Comparison of ENCODE assay signal across 12 mouse cellular contexts in genomic region chr3:94948066-94948614, GRCm38 (mm10). TPM values are rescaled to one million over a fixed set of nuclear protein-coding genes. Genes with fewer than 3 reads are reported as not detected.
DNase-seq lines count a peak whose midpoint lies in the region; ATAC-seq and TF ChIP-seq lines count a peak whose summit lies in the region.
"Had no signal": no experiment of that assay in that cellular context is flagged by ENCODE, and none has a peak within 500 bp of the region (broad histone marks: within the 10 kb centered on the region; RNA-seq: fewer than 3 reads in every experiment).

No protein-coding gene starts in this region.

- TF ChIP-seq CTCF in lung, postnatal 0 days (IDR thresholded peaks at IDR 0.05): peak; percentile 71
- TF ChIP-seq CTCF in MEL (IDR thresholded peaks at IDR 0.05 in 2 of 3, conservative IDR thresholded peaks at IDR 0.05 in 1 of 3; ENCODE audit: control insufficient read depth in 1 of 3, insufficient read depth in 1 of 3, low read depth in 2 of 3, low read length in 3 of 3, poor library complexity in 1 of 3, severe bottlenecking in 1 of 3): peak; percentile 42 to 75 (median 67); a peak in 5 of 6 replicates
- 0 out of 2 replicates have a peak, but pooled peaks have one; percentile 9 for TF ChIP-seq CTCF in small intestine, adult 2 months (IDR thresholded peaks at IDR 0.05; ENCODE audit: extremely low read depth, insufficient read length, insufficient replicate concordance, low read depth, low read length)

- H3K79me2 ChIP-seq in MEL (ENCODE audit: control insufficient read depth, insufficient read depth, low read length, poor library complexity): no peaks in the 10 kb centered on the region

- H3K36me3 ChIP-seq in lung, postnatal 0 days (ENCODE audit: insufficient read depth, low read length): no peaks in the 10 kb centered on the region
- H3K36me3 ChIP-seq in MEL (ENCODE audit: control insufficient read depth in 1 of 2, insufficient read depth in 2 of 2, low read length in 2 of 2): peaks cover 0 to 18% of the 10 kb centered on the region in 2 experiments; a peak in 2 of 4 replicates
- H3K36me3 ChIP-seq in small intestine, adult 2 months (ENCODE audit: control insufficient read depth, insufficient read depth, low read length): no peaks in the 10 kb centered on the region; the same call in 1 of the 2 replicates
- H3K36me3 ChIP-seq: forebrain, embryonic 12.5 days; hindbrain, embryonic 15.5 days; limb, embryonic 15.5 days; midbrain, embryonic 13.5 days had no signal

- no peaks in the 10 kb centered on the region for H3K27me3 ChIP-seq in lung, postnatal 0 days (replicated peaks; ENCODE audit: insufficient read depth, low read length)
- no peaks in the 10 kb centered on the region for H3K27me3 ChIP-seq in MEL (ENCODE audit: control insufficient read depth in 1 of 2, insufficient read depth in 2 of 2, low read length in 2 of 2)
- no peaks in the 10 kb centered on the region for H3K27me3 ChIP-seq in small intestine, adult 2 months (ENCODE audit: control insufficient read depth, insufficient read depth, low read length)
- H3K27me3 ChIP-seq: forebrain, embryonic 12.5 days; hindbrain, embryonic 15.5 days; limb, embryonic 15.5 days; midbrain, embryonic 13.5 days had no signal

- no peak for ATAC-seq in lung, postnatal 0 days
- ATAC-seq: midbrain, embryonic 13.5 days had no signal

- no peak for TF ChIP-seq EP300 in lung, postnatal 0 days (IDR thresholded peaks at IDR 0.05)
- no peak for TF ChIP-seq EP300 in MEL (IDR thresholded peaks at IDR 0.05; ENCODE audit: low read depth in 1 of 2, low read length in 2 of 2)

- peak; percentile 45 to 47 for DNase-seq in heart, adult 18-20 months
- no peak for DNase-seq in heart, postnatal 25 days (ENCODE audit: low spot score)
- peak; percentile 36 for DNase-seq in lung, postnatal 0 days (ENCODE audit: low spot score)
- DNase-seq in lung, postnatal 10 days: no peak
- peak; percentile 75 for DNase-seq in MEL (ENCODE audit: low read depth, low spot score)
- no peak for DNase-seq in spleen, postnatal 14 days (ENCODE audit: low spot score in 2 of 2)
- no peak for DNase-seq in cerebellum, postnatal 14 days

- H3K9ac ChIP-seq in lung, postnatal 0 days (replicated peaks; ENCODE audit: low read depth): no peak overlapping the region
- H3K9ac ChIP-seq in MEL (ENCODE audit: control insufficient read depth, low read depth, low read length, poor library complexity, severe bottlenecking): no peak overlapping the region
- H3K9ac ChIP-seq: forebrain, embryonic 12.5 days; hindbrain, embryonic 15.5 days; limb, embryonic 15.5 days; midbrain, embryonic 13.5 days had no signal

- no peak overlapping the region for H3K4me3 ChIP-seq in lung, postnatal 0 days (ENCODE audit: low read depth, low read length)
- no peak overlapping the region for H3K4me3 ChIP-seq in MEL (ENCODE audit: control insufficient read depth in 1 of 2, insufficient read depth in 1 of 2, low read depth in 2 of 2, low read length in 2 of 2)
- H3K4me3 ChIP-seq in small intestine, adult 2 months (ENCODE audit: low read depth, low read length): no peak overlapping the region
- H3K4me3 ChIP-seq: forebrain, embryonic 12.5 days; hindbrain, embryonic 15.5 days; limb, embryonic 15.5 days; midbrain, embryonic 13.5 days had no signal

- WGBS in lung, postnatal 0 days: 73% methylated on average over 3 of the region's 3 CpGs
- 59% methylated on average over 3 of the region's 3 CpGs for WGBS in small intestine, adult 2 months

- no peaks in the 10 kb centered on the region for H3K9me3 ChIP-seq in lung, postnatal 0 days (ENCODE audit: low read length)
- no peaks in the 10 kb centered on the region for H3K9me3 ChIP-seq in MEL (replicated peaks; ENCODE audit: insufficient read depth, low read length)
- H3K9me3 ChIP-seq: forebrain, embryonic 12.5 days; hindbrain, embryonic 15.5 days; limb, embryonic 15.5 days; midbrain, embryonic 13.5 days had no signal

- H3K4me1 ChIP-seq in lung, postnatal 0 days (ENCODE audit: insufficient read depth, low read depth, low read length): no peaks in the 10 kb centered on the region; the same call in 1 of the 2 replicates
- H3K4me1 ChIP-seq in MEL (ENCODE audit: control insufficient read depth in 1 of 2, insufficient read depth in 2 of 2, low read length in 2 of 2): peaks cover 7 to 17% of the 10 kb centered on the region in 2 experiments
- peaks cover 5% of the 10 kb centered on the region; the same call in 1 of the 2 replicates for H3K4me1 ChIP-seq in small intestine, adult 2 months (ENCODE audit: control insufficient read depth, insufficient read depth, insufficient read length, low read length)

- intact Hi-C loops in heart, postnatal 25 days (cut with DNase I): loop anchor here (1.0 to 5.0 kb wide), 2 partner anchors 49 to 246 kb away; no protein-coding TSS in a partner anchor

- no peak overlapping the region for H3K4me2 ChIP-seq in lung, postnatal 0 days (replicated peaks; ENCODE audit: low read depth, low read length)
- H3K4me2 ChIP-seq: forebrain, embryonic 12.5 days; hindbrain, embryonic 15.5 days; limb, embryonic 15.5 days; midbrain, embryonic 13.5 days had no signal

- no peak for TF ChIP-seq POLR2A in MEL (IDR thresholded peaks at IDR 0.05; ENCODE audit: control insufficient read depth in 1 of 2, insufficient read depth in 1 of 2, low read depth in 1 of 2, low read length in 2 of 2, poor library complexity in 1 of 2)
- TF ChIP-seq POLR2A in small intestine, adult 2 months (IDR thresholded peaks at IDR 0.05; ENCODE audit: low read depth, low read length): no peak

- TF ChIP-seq RAD21 in MEL (IDR thresholded peaks at IDR 0.05; ENCODE audit: low read depth, low read length): peak; percentile 70

- no peak overlapping the region for H3K27ac ChIP-seq in lung, postnatal 0 days (ENCODE audit: low read length)
- no peak overlapping the region for H3K27ac ChIP-seq in MEL (ENCODE audit: control insufficient read depth, low read depth, low read length)
- H3K27ac ChIP-seq in small intestine, adult 2 months (ENCODE audit: insufficient read depth, low read depth, low read length): no peak overlapping the region
- H3K27ac ChIP-seq: forebrain, embryonic 12.5 days; hindbrain, embryonic 15.5 days; limb, embryonic 15.5 days; midbrain, embryonic 13.5 days had no signal

TF ChIP-seq in MEL, 35 proteins besides CTCF, POLR2A, EP300 and RAD21:
- TF ChIP-seq MYC (IDR thresholded peaks at IDR 0.05; ENCODE audit: low read depth, low read length) (peak; percentile 35; the same call in 1 of the 2 replicates), SMC3 (IDR thresholded peaks at IDR 0.05; ENCODE audit: low read depth, low read length) (peak; percentile 80), ZC3H11A (IDR thresholded peaks at IDR 0.05; ENCODE audit: low read depth, low read length) (peak; percentile 79), ELF1 (IDR thresholded peaks at IDR 0.05; ENCODE audit: low read depth, low read length) (no peak), HCFC1 (IDR thresholded peaks at IDR 0.05; ENCODE audit: low read depth, low read length) (0 out of 2 replicates have a peak, but pooled peaks have one; percentile 39), SIN3A (IDR thresholded peaks at IDR 0.05; ENCODE audit: low read length) (peak; percentile 31; the same call in 1 of the 2 replicates), MXI1 (IDR thresholded peaks at IDR 0.05; ENCODE audit: low read depth, low read length) (no peak), ZNF384 (IDR thresholded peaks at IDR 0.05; ENCODE audit: low read depth, low read length) (peak; percentile 38)

RNA-seq across cellular contexts. Expression of gene Rfx5, which starts 5.7 kb away (rescaled TPM):
- 1 to 10 TPM; 5.4 to 8.8 TPM for total RNA-seq in heart, adult 18-20 months (2021)
- 1 to 10 TPM; 6.2 to 6.9 TPM for total RNA-seq in heart, postnatal 25 days (2021)
- polyA plus RNA-seq in lung, postnatal 0 days (2015; fragmentation: Nextera tagmentation; extraction: Ambion mirVana): 3.3 and 3.5 TPM in 2 replicates
- 9.5 and 10.0 TPM in 2 replicates for total RNA-seq in MEL (2012; rRNA removed)
- 10 to 100 TPM in 1 of 2 experiments, not detected in 1; 19.4 TPM for polyA plus RNA-seq in MEL (2012; ENCODE audit: insufficient read depth in 1 of 2, insufficient read length in 2 of 2, low read depth in 1 of 2, low replicate concordance in 2 of 2, missing spikeins in 1 of 2)
- 5.5 and 5.7 TPM in 2 replicates for polyA plus RNA-seq in small intestine, adult 2 months (2012; rRNA removed)

RNA-seq across cellular contexts. Expression of gene Selenbp1, which starts 15.3 kb away (rescaled TPM):
- 100 to 1,000 TPM in 1 of 2 experiments, 10 to 100 TPM in 1; 97.9 to 127 TPM for total RNA-seq in heart, adult 18-20 months (2021)
- total RNA-seq in heart, postnatal 25 days (2021): 10 to 100 TPM; 93.9 to 98.3 TPM
- 1,021 and 1,046 TPM in 2 replicates for polyA plus RNA-seq in lung, postnatal 0 days (2015; fragmentation: Nextera tagmentation; extraction: Ambion mirVana)
- total RNA-seq in MEL (2012; rRNA removed): 109 and 179 TPM in 2 replicates
- polyA plus RNA-seq in MEL (2012; ENCODE audit: insufficient read depth in 1 of 2, insufficient read length in 2 of 2, low read depth in 1 of 2, low replicate concordance in 2 of 2, missing spikeins in 1 of 2): 100 to 1,000 TPM in 1 of 2 experiments, not detected in 1; 365 TPM
- polyA plus RNA-seq in small intestine, adult 2 months (2012; rRNA removed): 30.5 and 50.4 TPM in 2 replicates

RNA-seq across cellular contexts. Expression of gene Pi4kb, which starts 26.4 kb away (rescaled TPM):
- 10 to 100 TPM; 23.7 to 26.6 TPM for total RNA-seq in heart, adult 18-20 months (2021)
- total RNA-seq in heart, postnatal 25 days (2021): 10 to 100 TPM; 25.3 to 27.0 TPM
- polyA plus RNA-seq in lung, postnatal 0 days (2015; fragmentation: Nextera tagmentation; extraction: Ambion mirVana): 13.6 and 15.6 TPM in 2 replicates
- 45.0 and 45.1 TPM in 2 replicates for total RNA-seq in MEL (2012; rRNA removed)
- polyA plus RNA-seq in MEL (2012; ENCODE audit: insufficient read depth in 1 of 2, insufficient read length in 2 of 2, low read depth in 1 of 2, low replicate concordance in 2 of 2, missing spikeins in 1 of 2): 10 to 100 TPM in 1 of 2 experiments, not detected in 1; 56.7 TPM
- 14.2 and 20.9 TPM in 2 replicates for polyA plus RNA-seq in small intestine, adult 2 months (2012; rRNA removed)

Comparison
In these comparisons a context has a peak if more than half of its experiments do, and no peak if none do; other contexts are left out.
1. DNase-seq: peak in heart, adult 18-20 months (2 of 2), lung, postnatal 0 days (single experiment) and MEL (single experiment); none in heart, postnatal 25 days (single experiment), lung, postnatal 10 days (single experiment), spleen, postnatal 14 days (0 of 2) and cerebellum, postnatal 14 days (0 of 2).
2. CTCF ChIP-seq: peak in every context shown above with its lines; median percentile 71 in lung, postnatal 0 days; 67 in MEL; 9 in small intestine, adult 2 months.